Mouse (Mus musculus): ENCODE data around the gene Syce2.
"Not testable (repeated sequence)": the region's sequence is repeated elsewhere in the genome, so short reads cannot be mapped to it uniquely, and the experiment has no call there.

The Syce2 gene

DNA sequence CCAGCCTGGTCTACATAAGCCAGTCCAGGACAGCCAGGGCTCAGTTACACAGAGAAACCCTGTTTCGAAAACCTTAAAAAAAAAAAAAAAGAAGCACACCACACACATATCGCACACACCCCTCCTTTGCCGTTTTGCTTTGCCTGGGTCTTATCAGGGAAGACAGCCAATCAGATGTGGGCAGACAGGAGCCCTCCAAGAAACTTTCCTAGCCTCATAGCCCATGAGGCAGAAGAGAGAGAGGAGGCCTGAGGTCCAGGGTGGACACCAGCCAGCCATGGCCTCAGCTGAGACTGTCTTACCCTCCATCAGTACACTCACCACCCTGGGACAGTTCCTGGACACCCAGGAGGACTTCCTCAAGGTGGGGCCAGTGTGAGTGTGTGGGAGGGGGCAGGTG lies 29.8 kb downstream of the Syce2 start, which contains the start of gene Klf1:
Klf1 (plus strand) TSS at position 177 of the 400 bp plus-strand sequence.
- no peak for DNase-seq (ENCODE audit: inconsistent ontology term)

DNA sequence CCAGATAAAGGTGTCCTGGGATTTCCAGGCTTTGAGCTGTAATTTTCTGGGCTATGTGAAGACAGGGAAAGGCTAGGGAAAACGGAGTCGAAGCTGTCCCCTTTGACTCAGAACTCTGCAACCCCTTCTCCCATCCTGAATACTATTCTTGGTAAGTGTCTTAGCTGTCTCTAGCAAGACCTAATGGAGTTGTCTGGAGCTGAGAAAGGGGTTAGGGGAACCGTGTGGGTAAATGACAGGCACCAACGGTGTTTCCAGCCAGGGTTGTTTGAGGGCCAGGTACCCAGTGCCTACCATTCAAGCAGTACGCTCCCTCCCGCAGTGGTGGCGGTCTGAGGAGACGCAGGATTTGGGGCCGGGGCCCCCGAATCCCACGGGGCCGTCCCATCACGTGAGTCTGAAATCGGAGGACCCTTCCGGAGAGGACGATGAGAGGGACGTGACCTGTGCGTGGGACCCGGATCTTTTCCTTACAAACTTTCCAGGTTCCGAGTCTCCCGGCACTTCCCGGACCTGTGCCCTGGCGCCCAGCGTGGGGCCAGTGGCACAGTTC lies 30.5 kb downstream of the Syce2 start:
- DNase-seq (ENCODE audit: inconsistent ontology term): no peak

DNA sequence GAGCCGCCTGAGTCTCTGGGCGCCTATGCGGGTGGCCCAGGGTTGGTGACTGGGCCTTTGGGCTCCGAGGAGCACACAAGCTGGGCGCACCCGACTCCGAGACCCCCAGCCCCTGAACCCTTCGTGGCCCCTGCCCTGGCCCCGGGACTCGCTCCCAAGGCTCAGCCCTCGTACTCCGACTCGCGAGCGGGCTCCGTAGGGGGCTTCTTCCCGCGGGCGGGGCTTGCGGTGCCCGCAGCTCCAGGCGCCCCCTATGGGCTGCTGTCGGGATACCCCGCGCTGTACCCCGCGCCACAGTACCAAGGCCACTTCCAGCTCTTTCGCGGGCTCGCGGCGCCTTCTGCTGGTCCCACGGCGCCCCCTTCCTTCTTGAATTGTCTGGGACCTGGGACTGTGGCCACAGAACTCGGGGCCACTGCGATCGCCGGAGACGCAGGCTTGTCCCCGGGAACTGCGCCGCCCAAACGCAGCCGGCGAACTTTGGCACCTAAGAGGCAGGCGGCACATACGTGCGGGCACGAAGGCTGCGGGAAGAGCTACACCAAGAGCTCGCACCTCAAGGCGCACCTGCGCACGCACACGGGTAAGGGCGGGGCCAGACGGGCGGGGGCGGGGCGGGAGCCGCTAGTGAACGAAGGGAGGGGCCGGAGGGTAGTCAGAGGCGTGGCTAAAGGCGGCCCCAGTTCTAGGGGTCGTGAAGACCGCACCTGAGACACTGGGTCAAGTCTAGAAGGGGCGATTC lies 31.2 kb downstream of the Syce2 start:
- peak; percentile 90 for DNase-seq (ENCODE audit: inconsistent ontology term)

DNA sequence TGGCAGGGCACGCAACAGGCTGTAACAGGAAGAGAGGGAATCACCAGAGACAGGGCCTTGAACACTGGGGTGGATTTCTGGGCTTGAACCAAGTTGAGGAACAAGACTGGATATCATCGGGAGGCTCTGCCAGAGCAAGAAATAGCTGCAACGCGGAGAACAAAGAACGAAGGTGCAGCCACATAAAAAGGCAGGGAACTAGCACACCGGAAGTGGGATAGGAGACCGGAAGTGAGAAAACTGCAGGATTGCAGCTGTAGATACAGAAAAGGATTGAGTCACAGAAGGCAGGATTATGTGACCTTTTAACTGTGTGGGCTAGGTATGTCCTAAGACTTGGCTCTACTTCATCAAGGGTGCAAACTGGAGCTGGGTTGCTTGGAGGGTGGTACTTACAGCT lies 32.4 kb downstream of the Syce2 start:
- DNase-seq (ENCODE audit: inconsistent ontology term): no peak

DNA sequence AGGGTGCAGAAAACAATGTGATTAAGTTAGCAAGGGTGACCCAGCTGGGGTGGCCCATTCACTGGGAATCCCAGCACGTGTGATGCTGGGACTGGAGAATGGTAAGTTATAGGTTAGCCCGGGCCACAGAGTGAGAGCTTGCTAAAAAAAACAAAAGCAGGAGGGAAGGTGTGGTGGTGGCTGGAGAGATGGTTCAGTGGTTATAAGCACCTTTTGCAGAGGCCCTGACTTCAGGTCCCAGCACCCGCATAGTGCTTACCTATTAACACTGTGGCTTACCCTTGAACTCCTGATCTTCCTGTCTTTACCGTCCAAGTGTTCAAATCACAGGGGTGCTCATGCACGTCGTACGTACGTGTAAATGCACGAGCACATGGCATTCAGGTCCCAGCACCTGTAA lies 35.1 kb downstream of the Syce2 start:
- DNase-seq (ENCODE audit: inconsistent ontology term): no peak

DNA sequence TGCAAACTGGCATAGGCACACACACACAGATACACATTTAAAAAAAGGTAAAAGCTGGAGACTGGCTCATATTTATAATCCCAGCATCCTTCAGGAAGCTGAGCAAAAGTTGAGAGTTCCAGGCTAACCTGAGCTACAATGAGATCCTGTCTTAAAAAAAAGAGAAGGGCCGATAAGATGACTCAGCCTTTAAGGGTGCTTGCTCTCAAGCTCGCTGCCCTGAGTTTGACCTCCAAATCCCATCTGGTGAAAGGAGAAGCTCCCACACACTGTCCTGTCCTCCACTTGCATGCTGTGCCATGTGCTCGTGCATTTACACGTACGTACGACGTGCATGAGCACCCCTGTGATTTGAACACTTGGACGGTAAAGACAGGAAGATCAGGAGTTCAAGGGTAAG lies 35.6 kb downstream of the Syce2 start:
- no peak for DNase-seq (ENCODE audit: inconsistent ontology term)

DNA sequence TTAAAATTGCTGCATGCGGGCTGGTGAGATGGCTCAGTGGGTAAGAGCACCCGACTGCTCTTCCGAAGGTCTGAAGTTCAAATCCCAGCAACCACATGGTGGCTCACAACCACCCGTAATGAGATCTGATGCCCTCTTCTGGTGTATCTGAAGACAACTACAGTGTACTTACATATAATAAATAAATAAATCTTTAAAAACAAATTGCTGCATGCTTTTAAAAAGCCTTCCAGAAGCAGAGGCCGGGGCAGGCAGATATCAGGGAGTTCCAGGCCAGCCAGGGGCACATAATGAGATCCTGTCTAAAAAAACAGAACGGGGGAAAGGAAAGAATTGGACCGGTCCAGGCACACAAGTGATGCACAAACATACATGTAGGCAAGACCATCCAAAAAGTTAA lies 36.1 kb downstream of the Syce2 start:
- DNase-seq (ENCODE audit: inconsistent ontology term): not testable (repeated sequence)

DNA sequence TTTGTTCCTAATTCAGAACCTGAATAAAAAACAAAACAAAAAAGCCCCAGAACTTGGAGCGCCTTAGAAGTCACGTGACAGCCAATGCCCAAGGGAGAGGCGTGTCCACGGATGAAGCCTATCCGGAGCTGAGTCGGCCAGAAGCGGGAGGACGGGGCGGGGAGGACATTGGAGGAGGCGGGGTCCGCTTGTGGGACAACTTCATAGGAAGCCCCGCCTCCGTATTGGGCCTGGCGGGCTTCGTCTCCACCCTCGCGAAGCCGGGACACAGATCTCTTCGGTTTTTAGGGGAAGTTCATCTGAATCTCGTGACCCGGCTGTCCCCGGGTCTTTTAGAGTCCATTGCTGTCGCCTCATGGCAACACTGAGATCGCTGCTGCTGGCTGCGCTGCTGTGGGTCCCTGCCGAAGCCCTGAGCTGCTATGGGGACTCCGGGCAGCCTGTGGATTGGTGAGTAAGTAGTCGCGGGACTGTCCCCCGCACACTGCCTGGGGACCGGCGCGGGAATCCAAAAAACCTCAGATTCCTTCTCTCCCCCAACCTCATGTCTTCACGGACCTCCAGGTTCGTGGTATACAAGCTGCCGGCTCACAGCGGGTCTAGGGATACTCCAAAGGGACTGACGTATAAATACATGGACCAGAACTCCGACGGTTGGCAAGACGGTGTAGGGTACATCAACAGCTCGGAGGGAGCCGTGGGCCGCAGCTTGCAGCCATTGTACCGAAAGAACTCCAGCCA lies 36.7 kb downstream of the Syce2 start, which contains the start of gene Dnase2a:
Dnase2a (plus strand) TSS at position 140 of the 741 bp plus-strand sequence.
- DNase-seq (ENCODE audit: inconsistent ontology term): peak; percentile 97

DNA sequence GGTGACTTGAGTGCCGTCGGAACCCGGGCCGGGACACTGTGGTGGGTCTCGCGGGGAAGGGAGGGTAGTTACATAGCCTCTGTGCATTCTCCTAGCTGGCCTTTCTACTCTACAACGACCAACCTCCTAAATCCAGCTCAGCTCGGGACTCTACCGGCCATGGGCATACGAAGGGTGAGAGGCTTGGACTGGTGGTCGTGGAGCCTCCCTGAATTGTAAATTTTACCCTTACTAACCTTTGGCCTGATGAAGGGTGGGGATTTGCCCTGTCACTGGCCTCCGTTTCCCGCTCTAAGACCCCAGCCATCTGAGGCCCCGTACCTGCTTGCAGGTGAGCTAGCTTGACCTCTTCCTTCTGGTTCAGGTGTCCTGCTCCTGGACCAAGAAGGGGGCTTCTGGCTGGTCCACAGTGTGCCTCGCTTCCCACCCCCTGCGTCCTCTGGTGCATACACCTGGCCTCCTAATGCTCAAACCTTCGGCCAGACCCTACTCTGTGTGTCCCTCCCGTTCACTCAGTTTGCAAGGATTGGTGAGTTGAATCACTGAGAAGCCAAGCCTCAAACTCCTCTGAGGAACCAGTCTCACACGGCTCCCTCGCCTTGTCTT lies 37.4 kb downstream of the Syce2 start:
- no peak for DNase-seq (ENCODE audit: inconsistent ontology term)

DNA sequence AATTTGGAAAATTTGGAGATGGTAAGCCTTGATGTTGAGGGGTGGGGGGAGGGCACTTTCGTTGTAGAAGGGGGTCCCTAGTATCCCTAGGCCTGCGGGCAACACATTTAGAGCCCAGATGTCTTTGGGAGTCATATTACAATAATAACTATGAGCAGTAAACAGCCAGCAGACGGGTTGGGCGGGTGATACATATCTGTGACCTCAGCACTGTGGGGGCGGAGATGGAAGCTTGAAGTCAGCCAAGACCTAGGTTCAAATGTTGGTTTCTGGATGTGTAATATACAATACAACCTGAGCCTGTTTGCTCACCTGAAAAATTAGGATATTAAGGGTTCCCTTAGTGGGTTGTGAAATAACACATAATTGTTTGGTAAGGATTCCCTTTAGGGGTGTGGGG lies 38.0 kb downstream of the Syce2 start:
- DNase-seq (ENCODE audit: inconsistent ontology term): no peak

DNA sequence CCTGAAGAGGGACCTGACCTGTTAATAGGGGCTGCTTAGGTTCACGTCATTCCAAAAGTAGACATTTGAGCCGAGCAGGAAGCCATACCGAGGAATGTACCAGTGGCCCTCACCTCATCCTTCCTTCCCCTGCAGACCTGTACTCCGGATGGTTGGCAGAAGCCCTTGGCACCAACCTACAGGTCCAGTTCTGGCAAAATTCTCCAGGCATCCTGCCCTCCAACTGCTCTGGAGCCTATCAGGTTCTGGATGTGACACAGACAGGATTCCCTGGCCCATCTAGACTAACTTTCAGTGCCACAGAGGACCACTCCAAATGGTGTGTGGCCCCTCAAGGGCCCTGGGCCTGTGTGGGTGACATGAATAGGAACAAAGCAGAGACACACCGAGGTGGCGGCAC lies 38.6 kb downstream of the Syce2 start:
- no peak for DNase-seq (ENCODE audit: inconsistent ontology term)

DNA sequence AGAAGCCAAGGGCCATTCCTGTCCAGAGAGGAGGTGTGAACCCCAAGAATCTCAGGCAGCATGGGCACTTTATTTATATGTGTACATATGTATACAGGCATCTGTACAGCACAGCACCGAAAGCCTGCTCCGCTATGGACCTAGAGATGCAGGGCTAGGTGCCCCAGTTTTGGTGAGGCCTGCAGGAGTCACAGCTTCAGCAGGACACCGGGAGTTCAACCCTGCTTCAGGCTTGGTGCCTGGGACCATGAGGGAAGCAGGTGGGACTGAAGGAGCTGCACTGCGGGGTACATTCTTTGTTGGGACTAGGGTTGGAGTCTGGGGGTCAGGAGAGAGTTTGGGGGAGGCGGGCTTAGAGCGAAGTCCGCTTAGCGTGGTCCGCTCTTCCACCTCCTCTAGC lies 39.9 kb downstream of the Syce2 start:
- no peak for DNase-seq (ENCODE audit: inconsistent ontology term)

DNA sequence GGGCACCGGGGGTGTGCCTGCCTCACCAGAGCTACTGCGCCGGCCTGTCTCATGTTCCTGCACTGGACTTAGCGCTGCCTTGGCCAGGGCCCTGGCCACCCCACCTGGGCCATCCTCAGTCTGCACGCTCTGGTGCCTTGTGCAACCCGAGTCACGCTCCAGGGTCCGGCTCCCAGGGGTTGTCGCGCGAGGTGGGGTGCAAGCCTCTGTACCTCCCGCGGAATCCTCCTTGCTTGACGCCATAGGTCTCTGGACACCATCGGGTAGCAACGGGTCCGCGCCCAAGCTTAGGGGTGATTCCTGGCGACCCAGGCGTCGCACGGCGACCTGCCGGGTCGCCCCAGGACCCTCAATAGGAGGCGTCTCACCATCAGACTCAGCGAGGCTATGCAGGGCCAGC lies 40.5 kb downstream of the Syce2 start:
- no peak for DNase-seq (ENCODE audit: inconsistent ontology term)

DNA sequence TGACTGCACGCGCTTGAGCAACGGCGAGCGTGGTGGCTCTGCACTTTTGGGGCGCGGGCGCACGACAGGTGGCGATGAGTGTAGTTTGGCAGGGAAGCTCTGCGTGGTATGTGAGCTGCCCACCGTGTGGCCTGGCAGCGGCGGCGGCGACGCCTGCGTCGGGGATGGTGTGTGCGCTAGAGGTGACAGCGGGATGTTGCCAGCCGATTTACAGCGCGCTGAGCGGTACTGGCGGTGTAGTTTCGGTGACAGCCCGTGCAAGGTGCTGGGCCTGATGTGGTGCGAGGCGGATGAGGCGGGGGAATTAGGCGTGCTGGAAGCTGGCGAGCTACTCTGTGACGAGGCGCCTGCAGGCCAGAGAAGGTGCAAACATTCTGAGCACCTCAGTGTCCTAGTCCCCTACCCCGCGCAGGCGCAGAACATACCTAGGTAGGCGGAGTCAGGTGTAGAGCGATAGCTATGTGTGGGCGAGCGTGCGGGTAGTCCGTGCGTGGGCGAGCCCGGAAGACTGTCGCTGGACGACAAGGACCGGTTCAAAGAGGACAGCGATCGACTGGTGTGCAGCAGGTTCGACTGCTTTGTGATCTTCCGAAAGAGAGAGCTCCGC lies 41.1 kb downstream of the Syce2 start:
- DNase-seq (ENCODE audit: inconsistent ontology term): peak; percentile 72

DNA sequence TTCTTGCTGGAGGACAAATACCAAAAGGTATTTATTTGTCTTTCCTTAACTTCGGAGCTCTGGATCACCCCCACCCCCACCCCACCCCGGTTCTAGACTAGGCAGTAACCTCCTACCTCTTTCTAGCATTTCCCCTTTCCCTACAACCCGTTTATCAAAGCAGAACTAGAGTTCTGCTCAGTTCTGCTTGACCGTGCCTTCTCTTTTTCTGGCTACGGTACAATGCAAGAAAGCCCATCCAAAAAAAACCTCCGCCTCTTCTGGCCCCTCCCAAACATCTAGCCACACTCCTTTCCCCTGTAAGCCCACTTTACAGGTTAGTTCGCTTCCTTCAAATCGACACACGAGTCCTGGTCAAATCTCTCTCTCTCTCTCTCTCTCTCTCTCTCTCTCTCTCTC lies 41.6 kb downstream of the Syce2 start:
- no peak for DNase-seq (ENCODE audit: inconsistent ontology term)

DNA sequence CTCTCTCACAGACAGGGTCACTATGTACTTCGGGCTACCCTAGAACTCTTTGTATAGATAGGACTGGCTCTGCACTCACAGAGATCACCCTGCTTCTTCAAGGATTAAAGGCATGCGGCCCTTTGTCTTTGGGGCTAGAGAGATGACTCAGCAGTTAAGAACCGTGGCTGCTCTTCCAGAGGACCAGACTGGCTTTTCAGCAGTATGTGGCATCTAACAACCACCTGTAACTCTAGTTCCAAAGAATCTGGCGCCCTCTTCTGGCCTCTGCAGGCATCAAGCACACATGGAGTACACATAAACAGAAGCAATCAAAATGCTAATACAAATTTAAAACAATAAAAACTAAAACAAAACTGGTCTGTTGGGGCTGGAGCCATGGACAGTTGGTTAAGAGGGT lies 42.0 kb downstream of the Syce2 start:
- DNase-seq (ENCODE audit: inconsistent ontology term): peak; percentile 54

DNA sequence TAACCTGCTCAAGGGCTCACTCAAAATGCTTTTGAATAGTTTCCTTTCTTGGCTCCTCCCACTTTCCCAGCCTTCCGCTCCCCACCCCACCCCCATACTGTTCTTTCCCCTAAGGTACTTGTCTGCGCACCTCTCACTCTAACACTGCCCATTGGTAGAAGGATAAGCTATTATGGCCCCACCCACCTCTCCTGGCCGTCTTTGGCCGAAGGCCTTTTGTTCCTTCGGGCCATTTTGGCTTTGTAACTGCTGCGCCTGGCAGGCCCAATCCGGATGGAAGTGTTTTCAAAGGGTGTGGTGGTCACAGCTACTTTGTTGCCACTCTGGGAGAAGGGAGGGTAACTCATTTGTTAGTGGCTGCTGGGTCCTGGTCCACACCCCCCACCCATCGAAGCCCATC lies 43.4 kb downstream of the Syce2 start:
- DNase-seq (ENCODE audit: inconsistent ontology term): no peak

DNA sequence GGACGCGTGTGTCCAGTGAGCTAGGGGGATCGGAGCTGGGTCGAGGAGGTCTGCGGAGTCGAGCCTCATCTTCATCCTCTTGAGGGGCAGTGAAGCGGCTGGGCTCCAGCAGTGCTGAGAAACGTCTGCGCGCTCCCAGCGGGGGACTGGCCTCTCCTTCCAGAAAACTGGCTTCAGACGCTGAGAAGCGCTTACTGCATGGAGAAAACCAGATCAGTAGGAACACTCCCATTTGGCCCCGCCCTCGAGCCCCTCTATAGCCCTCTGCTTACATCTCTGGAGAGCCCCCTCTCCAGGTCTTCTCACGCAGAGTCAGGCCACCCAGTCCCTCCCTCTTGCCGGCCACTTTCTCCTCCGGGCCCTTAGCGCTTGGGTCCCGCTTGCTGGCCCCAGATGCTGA lies 45.9 kb downstream of the Syce2 start:
- no peak for DNase-seq (ENCODE audit: inconsistent ontology term)

DNA sequence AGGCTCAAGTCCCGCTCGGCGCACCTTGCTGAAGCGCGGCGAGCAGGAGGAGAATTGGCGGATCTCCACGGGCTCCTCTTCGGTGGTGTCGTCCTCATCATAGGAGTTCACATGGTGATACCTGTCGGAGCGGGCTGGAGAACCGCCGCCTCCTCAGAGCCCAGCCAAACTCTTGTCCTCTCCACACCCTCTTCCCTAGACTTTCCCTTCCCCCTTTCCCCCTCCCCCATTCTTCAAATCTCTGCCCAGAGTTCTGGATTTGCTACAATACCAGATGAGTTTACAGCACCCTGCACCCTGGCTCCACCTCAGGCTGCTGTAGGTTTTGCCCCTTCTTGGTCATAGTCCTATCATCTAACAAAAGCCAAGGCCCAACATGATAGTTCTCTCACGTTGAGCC lies 46.7 kb downstream of the Syce2 start:
- no peak for DNase-seq (ENCODE audit: inconsistent ontology term)

DNA sequence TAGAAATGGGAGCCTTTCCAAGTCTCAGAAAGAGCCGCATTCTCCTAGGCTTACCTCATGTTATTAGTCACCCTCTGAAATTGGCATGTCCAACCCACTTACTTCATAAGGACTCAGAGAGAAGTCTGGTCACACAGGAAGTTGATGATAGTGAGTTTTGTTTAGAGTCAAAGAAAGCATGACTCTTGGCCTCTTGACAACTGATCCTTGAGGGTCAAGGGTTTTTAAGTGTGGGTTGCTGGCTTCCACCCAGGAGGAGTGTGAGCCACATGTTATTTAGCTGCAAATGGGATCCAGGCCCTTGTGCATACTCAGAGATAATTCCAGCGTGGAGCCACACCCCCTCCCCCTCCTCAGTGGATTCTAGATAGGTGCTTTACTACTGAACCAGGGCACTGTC lies 49.7 kb downstream of the Syce2 start:
- DNase-seq (ENCODE audit: inconsistent ontology term): no peak

DNA sequence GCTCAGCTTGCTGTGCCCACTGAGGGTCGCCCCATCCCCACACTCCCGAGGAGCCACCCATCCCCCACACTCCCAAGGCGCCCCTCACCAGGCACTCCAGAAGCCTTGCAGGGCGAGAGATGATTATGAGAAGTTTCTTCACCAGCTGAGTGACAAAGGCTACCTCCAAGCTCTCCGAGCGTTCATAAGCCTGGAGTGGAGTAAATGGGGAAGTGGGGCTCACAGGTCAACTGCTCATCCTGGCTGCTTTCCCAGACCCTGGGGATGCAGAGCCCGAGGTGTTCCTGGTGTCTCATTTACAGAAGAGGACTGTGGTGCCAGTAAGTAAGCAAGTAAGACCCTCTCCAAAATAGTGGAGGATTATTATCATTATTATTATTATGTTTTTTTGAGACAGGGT lies 53.6 kb downstream of the Syce2 start:
- DNase-seq (ENCODE audit: inconsistent ontology term): no peak

DNA sequence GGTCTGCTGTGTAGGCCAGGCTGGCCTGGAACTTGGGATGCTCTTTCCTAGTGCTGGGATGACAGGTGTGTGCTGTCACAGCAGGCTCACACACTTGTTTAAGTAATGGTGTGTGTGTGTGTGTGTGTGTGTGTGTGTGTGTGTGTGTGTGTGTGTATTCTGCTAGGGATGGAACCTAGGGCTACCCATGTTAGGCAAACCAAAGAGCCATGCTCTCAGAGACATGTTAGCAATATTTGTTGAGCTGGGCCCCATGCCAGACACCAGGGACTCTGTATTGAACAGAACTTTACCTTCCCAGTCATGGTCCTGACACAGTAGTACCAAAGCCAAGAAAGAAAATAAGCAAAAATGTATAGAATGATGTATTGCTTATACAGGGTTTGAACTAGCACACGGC lies 55.6 kb downstream of the Syce2 start:
- DNase-seq (ENCODE audit: inconsistent ontology term): no peak
